Mouse (Mus musculus): ENCODE results near the gene Pik3r3. TPM values are rescaled to one million over a fixed set of nuclear protein-coding genes. Genes with fewer than 3 reads are reported as not detected.

Pik3r3 gene
- total RNA-seq, 2 experiments from 2014 or later = 5.2 to 6.3 TPM

Other genes starting within 250 kb of the Pik3r3 start
- gene Faah, start 203.7 kb upstream of the Pik3r3 start, total RNA-seq (2021) = under 1 TPM; 0.09 to 0.19 TPM
- gene Nsun4, start 167.7 kb upstream of the Pik3r3 start, total RNA-seq (2021) = 10 to 100 TPM; 13.2 to 14.2 TPM
- 100 to 1,000 TPM; 730 to 801 TPM for gene Uqcrh, start 146.5 kb upstream of the Pik3r3 start, total RNA-seq (2021)
- 10 to 100 TPM; 18.1 to 18.2 TPM for gene Lrrc41, start 146.3 kb upstream of the Pik3r3 start, total RNA-seq (2021)
- gene Rad54l, start 97.9 kb upstream of the Pik3r3 start, total RNA-seq (2021) = under 1 TPM; 0.28 to 0.71 TPM
- gene Pomgnt1, start 97.8 kb upstream of the Pik3r3 start, total RNA-seq (2021) = 10 to 100 TPM; 46.1 to 49.9 TPM
- 1 to 10 TPM; 5.6 to 5.8 TPM for gene Lurap1, start 70.3 kb upstream of the Pik3r3 start, total RNA-seq (2021)
- not detected for gene Tspan1, start 54.0 kb upstream of the Pik3r3 start, total RNA-seq (2021)
- gene 1700042G07Rik, start 48.2 kb upstream of the Pik3r3 start, total RNA-seq (2021) = not detected
- gene Gm49337, start 48.2 kb upstream of the Pik3r3 start, total RNA-seq (2021) = under 1 TPM; 0.50 to 0.62 TPM
- 10 to 100 TPM; 90.1 to 90.3 TPM for gene Mast2, start 242.6 kb downstream of the Pik3r3 start, total RNA-seq (2021)

Measured in gastrocnemius, adult 18-20 months (tissue).